Mouse (Mus musculus): ENCODE measurements around the gene Armc9. TPM values are rescaled to one million over a fixed set of nuclear protein-coding genes. Genes with fewer than 3 reads are reported as not detected.
A peak's percentile ranks its signal among the peaks of the same experiment; 100 is the strongest.

Gene Armc9
- total RNA-seq, 2 experiments from 2014 or later, result 38.1 to 44.0 TPM

DNA sequence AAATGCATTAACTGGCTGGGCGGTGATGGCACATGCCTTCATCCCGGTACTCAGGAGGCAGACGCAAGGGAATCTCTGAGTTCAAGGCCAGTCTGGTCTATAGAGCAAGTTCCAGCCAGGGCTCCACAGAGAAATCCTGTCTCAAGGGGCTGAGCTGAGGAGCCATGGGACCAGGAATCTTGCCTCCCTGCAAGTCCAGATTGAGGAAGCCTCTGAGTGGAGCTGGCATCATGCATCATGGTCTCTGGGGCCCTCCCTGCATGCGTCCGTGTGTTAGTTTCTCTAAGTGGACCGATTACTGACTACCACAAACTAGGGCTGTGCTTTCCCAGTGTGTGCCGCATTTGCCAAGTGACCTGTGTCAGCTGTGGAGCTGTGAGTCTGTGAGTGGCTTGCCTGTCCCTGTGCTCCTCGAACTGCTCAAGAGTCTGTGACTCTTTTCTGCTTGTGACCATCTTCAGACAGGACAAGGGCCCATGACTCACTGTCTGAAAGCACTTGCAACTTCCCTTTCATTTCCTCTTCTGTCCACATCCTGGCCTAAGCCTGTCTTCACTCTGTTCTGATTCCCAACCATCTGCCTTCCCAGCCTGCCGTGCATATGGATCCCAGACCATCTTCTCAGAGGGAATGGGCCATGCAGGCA, 74.7 kb downstream of the Armc9 start:
- no peak for DNase-seq

DNA sequence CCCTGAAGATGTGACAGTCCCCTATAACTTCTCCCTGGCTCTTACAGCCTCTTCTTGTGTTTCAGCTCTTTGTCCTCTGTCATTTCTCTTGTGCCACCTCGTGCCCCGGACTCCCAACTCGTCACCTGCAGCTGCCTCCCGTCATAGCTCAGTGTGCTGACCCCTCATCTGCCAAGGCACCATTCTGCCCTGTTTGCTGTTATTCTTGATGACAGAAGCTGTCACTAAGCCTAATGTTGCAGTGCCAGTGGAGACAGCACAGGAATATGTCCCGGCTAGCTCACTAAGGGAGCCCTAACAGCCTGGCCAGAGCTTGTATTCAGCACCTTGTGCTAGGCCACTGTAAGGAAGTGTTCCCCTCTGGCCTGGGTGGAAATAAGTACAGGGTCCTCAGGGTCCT, 78.1 kb downstream of the Armc9 start:
- DNase-seq, result no peak

DNA sequence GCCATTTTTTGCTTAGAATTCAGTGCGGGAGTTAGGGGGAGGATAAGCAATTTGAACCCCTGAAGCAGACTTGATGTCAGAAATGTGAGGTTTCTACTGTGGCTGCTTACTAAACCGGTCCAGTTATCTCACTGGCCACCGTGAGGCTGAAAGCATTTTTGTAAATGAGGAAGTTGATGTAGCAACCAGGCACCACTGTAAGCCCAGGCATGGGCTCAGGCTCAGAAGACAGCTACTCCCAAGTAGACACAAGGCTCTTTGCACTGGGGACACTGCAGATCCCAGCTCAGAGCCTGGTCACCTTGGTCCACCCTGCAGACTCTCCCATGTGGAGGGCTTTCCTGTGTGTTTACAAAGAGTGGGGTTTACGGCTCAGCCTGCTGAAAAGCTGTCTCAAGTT, 79.2 kb downstream of the Armc9 start:
- DNase-seq, result no peak

DNA sequence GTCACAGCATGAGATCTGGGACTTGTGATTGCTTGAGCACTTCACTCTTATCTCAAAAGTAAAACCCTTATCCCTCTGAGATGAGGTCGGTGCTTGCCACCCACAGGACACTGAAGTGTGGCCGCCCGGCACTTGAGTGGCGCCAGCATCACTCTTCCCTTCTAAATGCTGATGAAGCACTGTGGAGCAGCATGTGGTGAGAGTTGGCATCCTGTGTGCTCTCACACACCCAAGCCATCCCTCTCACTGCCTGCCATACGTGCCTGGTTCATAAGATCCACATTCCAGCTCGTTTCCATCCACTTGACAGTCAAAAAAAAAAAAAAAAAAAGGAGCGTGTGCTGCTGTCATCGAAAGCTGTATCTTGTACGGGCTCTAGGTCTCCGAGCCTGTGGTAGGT, 80.5 kb downstream of the Armc9 start:
- DNase-seq, result no peak

DNA sequence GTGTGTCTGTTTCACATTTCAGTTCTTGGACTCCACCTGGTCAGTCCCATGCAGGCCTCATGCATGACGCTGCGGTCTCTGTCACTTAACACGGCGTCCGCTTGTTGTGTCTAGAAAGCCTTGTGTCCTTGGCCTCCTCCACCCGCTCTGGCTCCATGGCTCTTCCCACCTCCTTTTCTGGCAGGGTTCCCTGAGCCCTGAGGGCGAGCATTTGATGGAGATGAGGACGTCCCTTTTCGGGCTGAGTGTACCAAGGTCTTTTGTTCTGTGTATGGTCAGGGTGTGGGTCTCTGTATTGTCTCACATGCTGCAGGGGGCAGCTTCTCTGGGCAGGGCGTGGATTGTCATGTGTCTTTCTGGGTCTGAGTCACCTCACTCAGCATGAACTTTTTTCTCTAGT, 81.9 kb downstream of the Armc9 start:
- DNase-seq, result no peak

DNA sequence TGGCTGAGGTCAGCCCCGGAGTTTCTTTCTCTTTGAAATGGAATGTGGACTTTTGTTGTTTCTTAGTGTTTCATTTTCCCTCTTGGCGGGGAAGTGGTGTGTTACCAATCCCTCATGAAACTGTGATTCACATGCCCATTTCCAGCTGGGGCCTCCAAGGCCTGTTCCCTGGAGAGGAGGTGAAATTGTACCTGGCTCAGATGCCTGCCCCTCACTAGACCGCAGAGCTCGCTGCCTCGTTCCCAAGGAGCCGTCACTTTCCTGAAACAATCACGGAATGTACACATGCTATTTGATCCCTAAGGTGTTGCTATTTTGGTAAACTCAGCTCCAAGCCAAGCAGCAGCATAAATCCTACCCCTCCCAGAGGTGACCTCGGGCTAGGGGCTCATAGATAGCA, 84.4 kb downstream of the Armc9 start:
- DNase-seq, result no peak

DNA sequence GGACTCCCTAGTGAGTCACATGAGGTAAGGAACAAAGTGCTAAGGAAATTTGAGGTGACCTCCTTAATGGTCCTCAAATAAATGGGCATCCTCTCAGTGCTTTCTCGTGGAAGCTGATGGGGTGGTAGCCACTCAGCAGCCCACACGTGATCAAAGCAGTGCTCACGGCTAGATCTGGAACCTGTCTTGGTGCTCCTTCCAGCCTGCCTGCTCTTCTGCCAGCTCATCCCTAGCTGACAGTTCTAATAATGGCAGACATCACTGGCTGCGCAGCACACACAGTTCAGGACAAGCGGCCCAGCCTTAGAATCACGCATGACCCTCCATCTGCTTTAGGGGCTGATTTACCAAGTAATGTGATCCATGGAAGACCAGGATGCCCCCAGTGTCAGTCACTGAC, 85.3 kb downstream of the Armc9 start:
- DNase-seq, result no peak

DNA sequence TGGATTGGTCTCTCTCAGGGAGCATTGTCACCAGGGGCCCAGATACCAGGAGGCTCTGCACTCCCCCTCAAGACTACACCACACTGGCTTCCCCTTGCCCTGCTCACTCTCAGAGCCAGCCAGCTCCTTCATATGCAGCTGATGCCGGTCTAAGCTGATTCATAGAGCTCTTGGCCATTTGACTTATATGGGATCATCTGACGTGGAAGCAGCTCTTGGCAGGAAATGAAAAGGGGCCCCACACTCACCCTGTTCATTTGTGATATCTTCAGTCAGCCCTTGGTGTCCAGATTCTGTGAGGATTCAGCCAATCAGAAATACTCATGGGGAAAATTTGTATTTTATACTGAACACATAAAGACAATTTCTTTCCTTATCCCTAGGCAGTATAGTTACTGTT, 86.4 kb downstream of the Armc9 start:
- no peak for DNase-seq

DNA sequence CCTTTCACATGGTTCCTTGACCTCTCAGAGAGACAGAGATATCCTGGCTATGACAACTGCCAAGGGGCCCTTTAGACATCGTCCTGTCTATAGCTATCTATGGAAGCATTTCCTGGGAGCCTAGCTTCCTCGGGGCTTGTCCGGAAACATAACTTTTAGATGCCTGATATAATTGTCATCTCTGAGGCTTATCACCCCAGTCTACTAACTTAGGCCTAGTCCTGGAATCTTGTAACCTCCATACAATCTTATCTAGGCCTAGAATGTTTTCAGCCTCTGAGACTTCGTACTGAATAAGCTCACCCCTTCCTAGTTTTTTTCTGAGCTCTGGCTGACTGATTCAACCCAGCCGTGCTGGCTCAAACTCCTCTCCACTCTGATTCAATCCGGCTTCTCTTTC, 88.9 kb downstream of the Armc9 start:
- DNase-seq, result no peak

DNA sequence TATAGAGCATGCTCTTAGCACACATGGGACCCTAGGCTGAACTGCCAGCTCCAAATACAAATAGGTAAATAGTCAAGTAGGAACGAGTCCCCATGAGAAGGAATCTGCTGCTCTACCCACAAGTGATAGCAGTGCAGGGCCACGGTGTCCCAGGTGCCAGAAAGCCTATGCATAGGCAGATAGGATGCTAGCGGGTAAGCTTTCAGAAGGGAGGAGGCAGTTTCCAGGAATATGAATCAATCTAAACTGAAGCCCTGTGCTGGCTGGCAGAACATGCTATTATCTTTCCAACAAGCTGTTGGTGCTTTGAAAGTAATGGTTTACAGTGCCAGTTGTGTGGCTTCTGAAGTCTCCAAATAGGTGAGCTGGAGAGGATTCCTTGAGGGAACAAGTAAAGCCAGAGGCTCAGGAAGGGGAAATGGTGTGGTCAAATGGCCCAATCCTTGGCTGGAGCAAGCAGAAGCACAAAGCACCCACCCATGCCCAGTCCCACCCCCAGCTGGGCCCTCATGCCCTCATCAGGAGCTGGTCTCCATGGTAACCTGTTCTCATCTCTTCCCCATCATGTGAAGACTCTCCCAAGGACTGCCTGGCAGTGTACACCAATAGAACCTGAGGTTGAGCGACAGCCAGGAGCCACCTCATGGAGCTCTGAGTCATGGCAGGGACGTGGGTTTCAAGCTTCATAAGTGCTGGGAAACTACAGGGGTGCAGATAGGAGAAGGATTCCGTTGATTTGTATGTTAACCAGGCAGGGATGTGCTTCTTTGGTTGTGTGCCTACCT, 90.9 kb downstream of the Armc9 start:
- peak in 1 of 2 experiments; percentile 26 for DNase-seq

DNA sequence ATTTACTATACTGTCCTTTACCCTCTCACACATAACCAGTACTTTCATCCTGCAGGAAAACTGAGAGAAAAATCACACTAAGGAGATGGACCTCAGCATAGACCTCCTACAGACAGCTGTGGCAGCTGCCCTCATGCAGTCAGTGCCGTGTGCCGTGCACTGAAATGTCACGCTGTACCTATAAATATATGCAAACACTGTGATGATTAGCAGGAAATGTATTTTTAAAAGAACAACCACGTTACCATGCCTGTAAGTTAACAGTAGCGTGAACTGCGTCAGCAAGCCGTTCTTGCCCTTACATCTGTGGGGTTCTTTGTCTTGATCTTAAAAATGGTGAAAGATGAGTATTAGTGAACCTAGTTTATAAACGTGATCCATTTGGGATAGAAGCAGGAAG, 98.8 kb downstream of the Armc9 start:
- DNase-seq, result no peak

DNA sequence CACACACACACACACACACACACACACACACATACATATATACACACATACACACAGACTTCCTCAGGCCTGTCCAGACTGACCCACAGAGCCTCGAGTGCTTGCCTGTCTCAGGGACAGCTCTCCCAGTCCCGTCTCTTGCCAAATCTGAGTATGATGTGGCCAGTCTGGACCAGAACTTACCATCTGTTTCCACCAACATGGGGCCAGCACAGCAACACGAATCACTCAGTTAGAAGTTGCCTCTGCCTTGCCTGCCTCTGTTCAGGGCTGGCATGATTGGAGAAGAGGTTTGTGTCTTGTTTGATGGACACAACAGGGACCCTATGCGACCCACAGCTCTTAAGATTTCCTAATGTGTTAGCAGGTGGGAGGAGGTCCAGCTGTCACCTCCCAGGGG, 101.7 kb downstream of the Armc9 start:
- DNase-seq, result no peak

DNA sequence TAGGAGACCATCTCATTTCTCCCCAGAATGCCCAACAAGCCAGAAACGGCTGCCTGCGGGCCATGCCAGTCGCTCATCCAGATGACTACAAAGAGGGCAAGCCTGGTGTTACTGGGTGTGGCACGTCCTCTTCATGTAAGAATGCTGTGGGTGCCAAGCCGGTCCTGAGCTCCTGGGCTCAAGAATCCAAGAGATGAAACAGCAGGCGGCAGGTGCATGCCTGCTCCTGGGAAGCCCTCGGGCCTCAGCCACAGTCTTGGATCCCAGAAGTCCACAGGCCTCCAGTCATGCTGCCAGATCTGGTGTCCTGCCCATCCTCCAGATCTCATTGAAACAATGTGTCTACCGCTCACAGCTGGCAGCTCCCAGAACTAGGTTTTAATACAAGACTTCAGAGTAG, 102.6 kb downstream of the Armc9 start:
- DNase-seq, result no peak

DNA sequence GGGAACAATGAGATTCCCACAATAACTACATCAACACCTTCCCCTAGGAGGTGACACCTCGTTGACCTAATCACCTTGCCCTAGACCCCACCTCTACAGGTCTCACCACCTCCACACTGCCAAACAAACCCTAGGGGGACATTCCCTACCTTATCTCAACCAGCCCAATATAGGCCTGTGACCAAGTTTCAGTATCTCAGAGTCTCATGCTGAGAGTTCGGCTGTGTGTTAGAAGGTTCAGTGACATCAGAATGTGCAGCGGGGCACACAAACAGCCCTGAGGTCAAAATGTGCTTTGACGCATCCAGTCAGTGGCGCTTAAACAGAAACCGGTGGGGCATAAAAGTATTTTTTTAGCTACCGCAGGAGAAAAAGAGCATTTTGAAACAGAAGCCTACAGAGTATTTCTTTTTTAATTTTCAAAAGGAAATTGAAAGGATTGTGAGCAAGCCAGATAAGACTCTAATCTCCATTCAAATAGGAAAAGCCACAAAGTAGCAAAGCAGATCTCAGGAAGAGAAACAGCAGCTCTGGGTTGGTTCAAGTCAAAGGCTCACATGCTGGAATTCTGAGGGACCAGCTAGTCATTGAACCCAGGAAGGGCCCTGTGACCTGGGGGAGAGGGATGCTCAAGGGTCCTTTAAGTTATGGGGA, 103.7 kb downstream of the Armc9 start:
- DNase-seq, result no peak

DNA sequence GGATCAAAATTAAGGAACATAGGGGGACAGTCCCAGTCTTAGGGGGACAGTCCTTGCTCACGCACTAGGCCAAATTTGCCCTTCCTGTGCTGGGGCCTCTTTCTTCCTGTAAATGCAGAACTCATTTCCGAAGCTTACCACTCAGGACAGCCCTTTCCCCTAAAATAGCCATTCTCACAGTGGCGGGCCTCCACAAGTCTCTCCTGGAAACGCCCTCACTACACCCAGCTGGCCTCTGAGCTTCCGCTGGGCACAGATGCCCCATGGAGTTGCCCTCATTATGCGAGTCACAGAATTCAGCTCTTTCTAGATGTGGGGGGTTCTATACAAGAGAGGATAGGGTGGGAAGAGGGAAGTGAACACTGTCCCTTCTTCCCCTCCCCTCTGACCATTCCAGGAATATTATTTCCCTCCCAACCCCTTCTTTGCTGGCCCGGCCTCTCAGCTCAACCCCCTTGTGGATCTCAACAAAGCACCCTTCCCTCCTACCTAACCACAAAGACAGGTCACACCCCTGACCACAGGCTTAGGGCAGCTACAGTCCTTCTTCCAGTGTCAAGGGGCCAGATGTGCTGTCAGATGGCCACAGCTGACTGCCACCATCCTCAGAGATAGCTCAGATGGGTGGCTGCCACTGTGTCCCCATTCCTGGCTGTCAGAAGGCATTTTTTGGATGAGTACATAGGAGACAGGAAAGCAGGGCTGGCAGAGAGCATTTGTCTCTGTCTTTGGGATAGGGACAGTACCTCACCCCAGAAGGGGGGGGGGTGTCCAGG, 109.2 kb downstream of the Armc9 start:
- DNase-seq, result no peak

DNA sequence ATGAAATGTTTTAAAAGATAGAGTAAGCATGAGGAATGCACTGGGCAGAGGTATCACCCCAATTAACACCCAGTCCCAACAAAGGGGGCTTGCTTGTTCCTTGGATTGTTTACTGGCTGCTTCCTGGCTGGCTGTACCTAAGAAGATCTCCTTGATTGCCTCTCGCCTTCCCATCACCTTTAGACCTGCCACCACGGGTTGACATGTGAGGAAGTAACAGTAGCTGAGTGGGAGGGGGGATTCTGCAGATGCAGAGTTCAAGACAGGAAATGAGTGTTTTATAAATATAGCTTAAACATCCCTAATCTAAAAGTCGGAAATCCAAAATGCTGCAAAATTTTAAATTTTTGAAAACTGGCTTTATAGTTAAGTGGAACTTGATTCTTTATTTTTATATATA, 110.5 kb downstream of the Armc9 start:
- DNase-seq, result no peak

DNA sequence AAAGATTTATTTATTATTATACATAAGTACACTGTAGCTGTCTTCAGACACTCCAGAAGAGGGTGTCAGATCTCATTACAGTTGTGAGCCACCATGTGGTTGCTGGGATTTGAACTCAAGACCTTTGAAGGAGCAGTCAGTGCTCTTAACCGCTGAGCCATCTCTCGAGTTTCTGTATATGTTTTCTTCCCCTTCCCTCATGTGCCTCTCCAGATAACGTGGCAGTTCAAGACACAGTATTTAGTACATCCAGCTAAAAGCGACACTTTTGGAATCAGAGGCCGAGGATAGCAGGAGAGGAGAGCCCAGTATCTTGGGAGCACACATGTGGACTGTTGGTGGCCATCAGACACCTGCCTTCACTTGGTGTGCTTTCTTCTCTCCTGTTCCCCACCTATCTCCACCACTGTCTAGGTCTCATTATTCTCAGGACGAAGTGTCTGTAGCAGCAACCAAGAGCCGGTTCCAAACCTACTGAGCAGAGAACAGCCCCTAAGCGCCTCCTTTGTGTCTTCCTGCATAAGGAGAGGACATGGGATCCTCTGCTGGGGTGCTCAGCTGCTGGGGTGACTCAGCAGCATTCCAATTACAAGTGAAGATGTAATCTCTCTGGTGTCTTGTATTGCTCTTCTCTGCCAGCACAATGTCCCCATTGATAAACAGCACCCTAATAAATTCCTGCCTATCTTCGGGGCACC, 114.1 kb downstream of the Armc9 start:
- DNase-seq, result no peak

DNA sequence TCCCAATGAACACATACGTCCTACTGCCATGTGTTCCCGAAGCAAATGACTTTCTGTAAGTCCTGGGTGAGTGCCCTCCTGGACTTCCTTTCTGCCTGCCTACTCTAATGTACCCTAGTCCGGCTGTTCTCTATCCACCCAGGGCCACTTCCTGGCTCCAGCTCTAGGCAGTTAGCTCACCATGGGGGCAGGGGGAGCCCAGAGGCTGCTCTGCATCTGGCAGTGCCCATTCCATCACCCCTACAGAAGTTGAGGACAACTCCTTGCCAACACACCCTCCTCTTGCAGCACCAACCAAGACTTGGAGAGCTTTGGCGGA, 114.6 kb downstream of the Armc9 start:
- DNase-seq, result no peak

DNA sequence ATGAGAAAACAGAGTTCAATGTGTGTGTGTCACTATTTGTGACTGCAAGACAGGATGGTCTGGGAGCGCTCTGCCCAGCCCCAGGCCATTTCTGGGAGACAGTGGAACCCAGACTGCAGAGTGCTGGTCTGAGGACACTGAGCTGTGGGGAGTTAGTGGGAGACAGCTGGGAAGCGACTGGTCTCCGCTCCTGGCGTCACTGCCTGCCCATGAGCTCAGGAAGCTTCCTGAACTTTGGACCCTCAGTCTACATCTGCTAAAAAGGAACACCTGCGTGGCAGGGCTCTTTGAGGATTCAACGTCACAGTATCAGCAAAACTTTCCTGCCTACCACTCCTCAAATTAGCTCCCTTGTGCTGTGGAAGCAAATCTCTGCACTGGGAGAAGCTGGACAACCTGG, 117.1 kb downstream of the Armc9 start:
- DNase-seq, result no peak

DNA sequence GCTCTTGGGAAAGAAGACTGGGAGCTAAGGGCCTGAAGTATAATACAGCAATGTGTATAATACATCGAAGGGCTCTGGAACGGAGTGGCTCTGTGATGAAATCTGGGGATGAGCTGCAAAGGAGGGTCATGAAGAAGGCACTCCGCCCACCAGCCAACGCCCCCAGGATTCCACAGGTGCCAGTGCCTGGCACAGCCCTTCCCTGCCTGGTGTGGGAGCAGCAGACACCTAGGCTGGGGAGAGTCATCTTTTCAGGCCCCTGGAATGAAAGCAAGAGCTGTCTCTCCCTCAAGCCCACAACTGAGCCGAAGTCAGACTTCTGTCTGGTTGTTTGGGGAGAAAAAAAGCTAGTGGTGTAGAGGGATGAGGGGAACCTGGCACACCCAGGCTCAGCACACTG, 122.5 kb downstream of the Armc9 start:
- DNase-seq, result no peak

DNA sequence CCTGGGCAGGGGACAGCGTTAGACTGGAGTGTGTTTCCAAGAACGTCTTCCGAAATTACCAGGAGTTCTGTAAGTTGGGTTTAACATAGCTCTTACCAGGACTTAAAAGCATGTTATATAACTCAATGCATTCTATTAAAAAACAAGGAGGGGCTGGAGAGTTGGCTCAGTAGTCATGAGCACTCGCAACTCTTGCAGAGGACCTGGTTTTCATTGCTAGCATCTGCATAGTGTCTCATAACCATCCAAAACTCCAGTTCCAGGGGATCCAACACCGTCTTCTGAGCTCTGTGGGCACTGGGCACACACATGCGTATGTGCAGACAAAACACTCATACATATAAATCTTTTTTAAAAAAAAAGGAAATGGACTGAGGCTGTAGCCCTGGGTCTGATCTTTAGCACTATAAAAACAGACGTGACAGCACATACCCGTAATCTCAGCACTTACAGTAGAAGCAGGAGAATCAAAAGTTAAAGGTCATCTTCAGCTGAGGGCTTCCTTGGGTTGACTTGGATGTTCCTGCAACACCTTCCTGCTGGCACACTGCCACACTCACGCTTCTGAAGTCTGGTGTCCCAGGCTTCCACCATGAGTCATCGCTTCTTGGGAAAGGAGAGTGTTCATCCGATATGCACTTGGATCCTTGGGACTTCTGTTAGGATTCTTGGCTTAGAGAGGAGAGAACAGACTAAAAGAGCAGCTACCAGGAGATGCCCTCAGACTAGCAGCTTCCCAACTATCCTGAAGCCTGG, 127.4 kb downstream of the Armc9 start:
- DNase-seq, result no peak

DNA sequence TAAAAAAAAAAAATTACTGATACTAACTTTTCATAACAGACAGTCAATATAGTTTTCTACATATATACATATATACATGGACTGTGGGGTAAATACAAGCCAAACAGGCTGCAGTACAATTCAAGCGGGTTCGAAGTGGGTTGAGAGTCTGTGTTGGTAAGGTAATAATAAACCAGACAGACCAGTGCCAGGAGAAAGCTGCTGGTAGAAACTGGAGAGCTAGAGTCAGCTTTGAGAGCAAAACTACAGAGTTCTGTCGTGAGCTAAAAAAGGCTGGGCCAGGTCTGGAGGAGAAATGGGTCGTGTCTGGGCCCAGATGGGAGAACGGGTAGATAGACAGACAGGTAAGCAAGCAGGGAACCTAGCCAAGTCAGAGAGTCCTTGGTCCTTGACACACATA, 129.5 kb downstream of the Armc9 start:
- no peak for DNase-seq

All from layer of hippocampus, postnatal 36 days (tissue).